Mouse (Mus musculus) liver, adult 2 months (tissue): ENCODE measurements around the gene Cntnap5a.

Source experiments
- CTCF ChIP-seq: fragments of 200-500 bp; IDR thresholded peaks from 2 replicates; pipeline ENCODE4 v1.5.1; 2011; ENCODE audit warnings: low read depth, low read length, control low read depth
- POLR2A ChIP-seq: fragments of 200-500 bp; IDR thresholded peaks from 2 replicates; pipeline ENCODE4 v1.6.1; 2011; ENCODE audit warnings: low read length, control low read depth; ENCODE audit not compliant: insufficient read depth; ENCODE audit errors: extremely low read depth

DNA sequence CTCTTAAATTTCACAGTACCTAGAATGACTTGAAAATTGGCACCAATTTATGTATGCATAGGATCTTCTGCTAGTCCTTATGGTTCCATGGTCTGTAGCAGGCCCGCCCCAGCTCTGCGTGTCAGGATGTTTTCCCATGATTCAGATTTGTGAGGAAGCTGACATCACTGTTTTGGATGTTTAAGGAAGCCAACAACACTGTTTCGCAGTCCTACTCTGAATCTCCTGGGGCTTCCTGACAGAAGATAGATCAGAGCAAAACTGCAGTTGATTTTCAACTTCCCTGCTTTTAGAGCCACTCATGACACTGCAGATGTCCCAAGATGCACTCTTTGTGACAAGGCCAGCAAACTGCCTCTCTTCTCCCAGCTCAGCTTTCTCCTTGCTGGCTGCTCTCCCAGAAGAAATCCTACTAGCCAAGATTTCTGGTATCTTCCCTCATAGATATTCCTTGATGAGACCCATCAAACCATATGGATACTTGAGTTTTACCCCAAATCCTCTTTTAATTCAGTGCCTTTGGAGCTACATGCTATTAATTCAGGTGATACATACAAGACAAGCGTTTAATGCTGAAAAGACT is 280.5 kb downstream of the Cntnap5a start:
- no peak for TF ChIP-seq CTCF
- no peak for TF ChIP-seq POLR2A
